Mouse (Mus musculus): Measurements from ENCODE around the gene Maged2.
"Not testable (repeated sequence)": the region's sequence is repeated elsewhere in the genome, so short reads cannot be mapped to it uniquely, and the experiment has no call there.

The Maged2 gene

GRCm38 (mm10) chrX:150814139-150814469 is at the start of gene Maged2:
Maged2 (minus strand) TSS chrX:150814345.
- DNase-seq (ENCODE audit: low spot score): no peak

GRCm38 (mm10) chrX:150848230-150848629 is 34.1 kb upstream of the Maged2 start:
- DNase-seq (ENCODE audit: low spot score): no peak

- DNase-seq (ENCODE audit: low spot score): not testable (repeated sequence)
These were observed 31.5 kb upstream of the Maged2 start for GRCm38 (mm10) chrX:150845480-150846205.

- DNase-seq (ENCODE audit: low spot score): not testable (repeated sequence)
These were observed 29.1 kb upstream of the Maged2 start for GRCm38 (mm10) chrX:150843257-150843656.

GRCm38 (mm10) chrX:150830297-150830696 is 16.2 kb upstream of the Maged2 start:
- DNase-seq (ENCODE audit: low spot score): peak; percentile 56

GRCm38 (mm10) chrX:150817278-150817677 is 3.1 kb upstream of the Maged2 start:
- no peak for DNase-seq (ENCODE audit: low spot score)

- DNase-seq (ENCODE audit: low spot score): no peak
These were observed 1.5 kb upstream of the Maged2 start for GRCm38 (mm10) chrX:150815601-150816000.

- DNase-seq (ENCODE audit: low spot score): peak; percentile 56
These were observed 544 bp downstream of the Maged2 start for GRCm38 (mm10) chrX:150813464-150814138.

- peak; percentile 85 for DNase-seq (ENCODE audit: low spot score)
These were observed 1.3 kb downstream of the Maged2 start for GRCm38 (mm10) chrX:150812787-150813298.

GRCm38 (mm10) chrX:150800987-150801386 is 13.2 kb downstream of the Maged2 start:
- not testable (repeated sequence) for DNase-seq (ENCODE audit: low spot score)

- not testable (repeated sequence) for DNase-seq (ENCODE audit: low spot score)
These were observed 15.5 kb downstream of the Maged2 start for GRCm38 (mm10) chrX:150798493-150799177.
